Mouse (Mus musculus) cerebellum, adult 11-12 months (tissue): ENCODE data around the gene Per3.
"Not testable (repeated sequence)": the region's sequence is repeated elsewhere in the genome, so short reads cannot be mapped to it uniquely, and the experiment has no call there.

Experiments
- DNase-seq: peaks from one replicate; pipeline ENCODE4 v3.0.0; 2022

Gene Per3

DNA sequence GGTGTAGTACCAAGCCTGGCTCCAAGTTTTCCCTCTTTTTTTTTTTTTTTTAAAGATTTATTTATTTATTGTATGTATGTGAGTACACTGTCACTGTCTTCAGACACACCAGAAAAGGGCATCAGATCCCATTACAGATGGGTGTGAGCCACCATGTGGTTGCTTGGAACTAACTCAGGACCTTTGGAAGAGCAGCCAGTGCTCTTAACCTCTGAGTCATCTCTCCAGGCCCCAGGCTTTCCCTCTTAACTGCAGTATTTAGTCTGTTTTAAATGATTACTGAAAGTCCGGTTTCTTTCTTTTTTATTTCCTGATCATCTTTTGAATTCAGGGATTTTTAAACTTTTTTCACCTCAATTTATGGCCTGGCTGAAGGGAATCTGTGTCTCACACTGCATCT, 27.1 kb downstream of the Per3 start:
- not testable (repeated sequence) for DNase-seq

DNA sequence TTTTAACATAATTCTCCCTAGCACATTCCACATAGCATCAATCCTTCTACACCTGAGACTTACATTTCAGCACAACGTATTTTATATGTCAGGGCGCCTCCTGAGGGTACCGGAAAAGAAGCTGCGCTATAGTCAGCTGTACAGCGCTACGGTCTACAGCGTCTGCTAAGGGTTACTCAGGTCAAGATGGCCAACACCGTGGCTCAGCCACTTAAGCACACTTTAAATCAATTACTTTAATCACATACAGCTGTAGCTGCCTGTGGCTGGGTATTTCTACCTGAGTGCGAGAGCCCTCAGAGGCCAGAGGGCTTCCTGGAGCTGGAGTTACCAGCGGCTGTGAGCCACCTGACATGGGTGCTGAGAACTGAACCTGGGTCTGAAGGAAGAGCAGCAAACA, 28.5 kb downstream of the Per3 start:
- no peak for DNase-seq

DNA sequence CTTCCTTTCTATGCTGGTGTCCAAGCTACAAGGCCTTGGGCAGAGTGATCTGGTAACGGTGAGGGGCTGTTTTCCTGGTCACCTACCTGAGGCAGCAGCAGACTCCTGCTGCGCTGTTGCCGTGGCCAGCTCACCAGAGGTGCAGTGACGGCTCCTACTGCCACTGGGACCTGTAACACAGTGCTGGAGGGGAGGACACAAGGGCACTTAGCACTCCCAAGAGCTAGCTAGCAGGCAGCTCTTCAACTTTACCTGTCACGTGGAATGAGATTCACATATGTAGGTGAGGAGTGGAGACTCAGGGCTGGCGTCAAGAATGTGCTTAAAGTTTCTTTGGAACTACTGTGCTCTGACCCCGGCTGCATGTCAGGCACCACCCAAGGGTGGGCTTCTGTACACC, 34.1 kb downstream of the Per3 start:
- DNase-seq = no peak

DNA sequence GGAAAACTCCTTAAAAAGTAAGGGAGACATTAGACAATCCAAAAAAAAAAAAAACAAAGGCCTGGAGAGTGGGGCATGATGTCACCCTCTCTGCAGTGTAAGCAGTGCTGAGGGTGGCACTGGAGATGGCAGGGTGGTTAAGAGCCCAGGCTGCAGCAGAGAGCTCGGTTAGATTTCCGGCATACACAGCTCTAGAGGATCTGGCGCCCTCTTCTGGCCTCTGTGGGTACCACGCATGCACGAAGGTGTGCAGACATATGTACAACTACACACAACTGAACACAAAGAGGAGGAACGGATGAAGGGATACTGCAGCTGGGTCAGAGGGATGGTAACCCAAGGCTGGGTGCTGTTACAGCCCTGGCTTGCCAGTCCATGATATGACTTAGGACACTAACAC, 37.5 kb downstream of the Per3 start:
- no peak for DNase-seq

DNA sequence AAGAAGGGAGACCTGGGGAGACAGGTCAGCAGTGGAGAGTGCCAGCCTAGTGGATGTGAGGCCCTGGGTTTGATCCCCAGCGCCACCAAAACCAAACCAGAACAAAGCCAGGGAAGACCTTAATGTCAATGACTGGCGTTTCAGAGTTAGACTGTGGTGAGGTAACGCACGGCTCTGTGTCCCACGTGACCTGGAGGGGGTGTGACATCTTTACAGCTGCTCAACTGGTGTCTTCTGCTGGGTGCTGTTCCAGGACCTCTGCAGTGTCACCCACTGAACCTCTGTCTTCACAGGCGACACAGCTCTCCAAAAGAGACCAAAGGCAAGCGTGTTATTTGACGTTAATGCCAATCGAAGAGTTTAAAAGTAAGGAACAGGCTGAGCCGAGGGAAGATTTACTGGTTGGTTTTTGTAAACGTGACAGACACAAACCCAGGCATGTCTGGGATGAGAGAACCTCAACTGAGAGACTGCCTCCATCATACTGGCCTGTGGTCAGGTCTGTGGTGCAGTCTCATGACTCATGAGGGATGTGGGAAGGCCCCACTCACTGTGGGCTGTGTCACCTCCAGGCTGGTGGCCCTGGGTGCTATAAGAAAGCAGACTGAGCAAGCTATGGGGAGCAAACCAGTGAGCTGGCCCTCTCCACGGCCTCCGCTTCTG, 38.7 kb downstream of the Per3 start:
- DNase-seq = no peak

DNA sequence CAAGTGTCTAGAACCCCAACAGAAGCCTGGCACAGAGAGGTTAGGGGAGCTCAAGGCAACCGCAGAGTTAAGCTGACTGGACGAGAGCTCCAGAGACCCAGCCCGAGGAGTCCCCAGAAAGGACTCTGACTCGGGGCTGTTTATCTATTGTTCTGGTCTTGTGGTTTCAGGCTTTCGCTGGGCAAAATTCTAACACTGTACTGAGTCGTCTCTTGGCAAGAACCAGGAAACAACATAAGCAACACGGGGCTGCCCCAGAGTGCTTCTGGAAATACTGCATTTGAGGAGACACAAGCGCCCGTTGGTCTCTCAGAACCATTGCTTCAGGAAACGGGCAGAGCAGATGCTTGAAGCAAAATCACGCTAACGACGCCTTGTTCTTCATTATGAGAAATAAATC, 43.1 kb downstream of the Per3 start:
- DNase-seq = no peak

DNA sequence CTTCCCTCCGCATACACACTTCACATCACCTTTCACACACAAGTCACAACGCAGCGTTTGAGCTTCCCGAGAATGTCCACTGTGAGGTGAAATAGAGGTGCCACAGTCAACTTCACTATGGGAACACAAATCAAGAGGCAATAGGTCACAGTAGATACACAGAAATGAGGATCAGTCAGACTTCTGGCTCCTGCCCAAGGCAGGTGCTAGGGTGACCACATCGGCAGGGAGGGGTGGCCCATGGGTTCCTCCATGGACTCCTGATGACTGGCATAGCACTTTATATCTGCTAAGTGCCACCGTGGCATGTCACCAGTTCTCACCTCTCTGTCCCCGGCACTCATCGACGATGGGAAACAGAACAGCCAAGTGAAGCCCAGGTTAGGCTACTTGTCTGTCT, 45.8 kb downstream of the Per3 start:
- no peak for DNase-seq

DNA sequence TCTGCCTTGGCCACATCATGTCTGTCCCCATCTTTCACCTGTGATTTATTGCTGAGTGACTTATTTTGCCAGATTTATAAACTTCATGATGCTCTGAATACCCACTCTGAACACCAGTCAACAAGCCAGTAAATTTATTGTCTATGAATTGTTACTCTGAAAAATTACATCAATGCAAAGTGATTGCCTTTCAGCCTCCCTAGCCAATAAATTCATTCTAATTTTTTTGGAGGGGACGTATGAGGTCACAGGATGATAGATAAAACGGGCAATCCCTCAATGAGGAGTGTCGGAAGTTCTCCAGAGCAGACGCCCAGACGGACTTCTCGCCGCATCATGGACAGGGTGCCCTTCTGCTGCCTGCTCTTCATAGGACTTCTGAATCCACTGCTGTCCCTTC, 47.7 kb downstream of the Per3 start, which contains the start of gene Uts2:
TSS of gene Uts2 (plus strand) at position 301 of the 400 bp plus-strand sequence.
- DNase-seq = no peak

DNA sequence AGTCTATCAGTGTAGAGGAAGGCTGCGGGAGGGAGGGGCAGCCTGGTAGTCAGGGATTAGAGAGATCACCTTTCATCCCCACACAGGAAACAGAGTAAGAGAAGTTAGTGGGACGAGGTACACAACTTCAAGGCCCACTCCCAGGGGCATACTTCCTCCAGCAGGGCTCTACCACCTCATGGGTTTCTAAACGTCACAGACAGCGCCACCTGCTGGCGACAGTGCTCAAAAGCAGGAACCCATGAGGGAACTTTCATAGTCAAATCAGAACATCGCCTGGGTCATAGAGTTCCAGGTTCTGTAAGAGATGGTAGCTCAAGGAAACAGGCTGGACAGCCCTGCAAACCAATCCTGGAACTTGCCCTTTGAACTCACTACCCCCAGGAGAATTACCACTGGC, 54.3 kb downstream of the Per3 start:
- no peak for DNase-seq

DNA sequence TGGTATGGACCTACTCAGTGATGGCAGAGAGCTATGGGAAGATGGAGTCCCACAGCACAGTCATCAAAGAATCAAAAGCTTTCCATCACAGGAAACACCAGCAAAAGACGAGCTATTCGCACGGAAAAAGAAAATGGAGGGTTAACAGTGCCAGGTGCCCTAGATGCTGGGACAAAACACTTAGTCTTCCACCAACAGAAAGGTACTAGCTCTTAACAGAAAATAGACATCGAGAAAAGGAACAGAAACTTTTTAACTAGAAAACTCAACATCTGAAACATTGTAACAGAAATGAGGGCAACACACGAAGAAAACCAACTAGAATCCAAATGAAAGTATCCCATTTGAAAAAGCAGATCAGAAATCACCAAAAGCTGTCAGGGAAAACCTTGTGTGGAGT, 64.3 kb downstream of the Per3 start:
- DNase-seq = no peak

DNA sequence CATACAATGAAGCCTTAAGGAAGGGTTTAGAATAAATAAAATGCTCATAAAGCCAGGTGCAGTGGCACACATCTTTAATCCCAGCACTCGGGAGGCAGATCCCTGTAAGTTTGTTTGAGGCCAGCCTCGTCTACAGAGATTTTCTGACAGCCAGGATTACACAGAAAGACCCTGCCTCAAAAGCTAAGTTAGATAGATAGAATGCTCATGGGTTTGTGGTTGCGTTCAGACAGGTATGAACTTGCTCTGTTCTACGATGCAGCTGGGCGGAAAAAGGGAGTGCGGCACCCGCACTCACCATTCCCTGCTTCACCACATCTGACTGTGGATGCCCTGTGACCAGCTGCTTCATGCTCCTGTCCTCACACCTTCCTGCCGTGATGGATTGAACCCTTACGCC, 65.0 kb downstream of the Per3 start:
- no peak for DNase-seq

DNA sequence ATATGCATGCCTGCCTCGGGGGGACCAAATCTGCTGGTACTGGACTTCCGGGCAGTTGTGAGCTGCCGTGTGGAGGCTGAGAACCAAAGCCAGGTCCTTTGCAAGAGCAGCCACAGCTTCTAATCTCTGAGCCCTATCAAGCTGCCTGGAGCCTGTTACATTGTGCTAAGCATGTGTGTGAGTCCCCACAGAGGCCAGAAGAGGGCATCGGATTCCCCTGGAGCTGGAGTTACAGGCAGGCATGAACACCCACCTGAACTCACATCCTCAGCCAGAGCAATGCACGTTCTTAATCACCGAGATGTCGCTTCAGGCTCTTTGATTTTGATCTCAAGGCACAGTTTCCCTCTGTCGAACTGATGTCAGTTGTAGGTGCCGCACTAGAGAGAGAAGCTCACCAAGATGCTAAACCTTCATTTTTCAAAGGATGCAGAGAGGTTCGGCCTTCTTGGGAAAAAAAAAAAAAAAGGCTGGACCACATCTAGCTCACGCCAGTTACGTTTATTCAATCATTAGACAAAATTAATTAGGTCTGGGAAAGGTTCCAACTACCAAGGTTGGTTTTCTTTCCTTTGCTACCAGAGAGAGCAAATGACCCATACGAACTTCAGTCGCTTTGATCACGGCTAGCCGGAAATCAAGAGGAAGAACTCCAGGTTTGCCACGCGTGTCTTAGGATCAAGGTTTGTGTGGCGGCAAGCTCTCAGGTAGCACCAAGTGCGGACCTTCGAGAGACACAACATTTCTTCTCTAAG, 66.1 kb downstream of the Per3 start:
- no peak for DNase-seq

DNA sequence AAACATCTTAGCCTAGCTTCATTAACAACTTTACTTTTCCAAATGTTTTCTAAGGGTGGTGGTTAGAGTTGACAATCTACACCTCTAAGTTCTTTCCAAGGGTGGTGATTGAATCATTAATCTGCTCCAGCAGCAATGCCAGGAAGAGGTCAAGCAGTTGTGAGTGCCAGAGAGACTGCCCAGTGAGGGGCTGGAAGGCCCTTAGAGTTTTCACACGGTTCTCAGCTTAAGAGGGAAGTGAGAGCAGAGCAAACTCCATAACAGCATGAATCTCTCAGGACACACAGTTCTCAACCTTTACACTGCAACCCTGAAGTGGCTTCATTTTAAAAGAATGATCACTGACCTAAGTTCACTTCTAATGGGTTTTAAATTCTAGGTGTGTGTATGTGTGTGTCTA, 69.3 kb downstream of the Per3 start:
- DNase-seq = no peak

DNA sequence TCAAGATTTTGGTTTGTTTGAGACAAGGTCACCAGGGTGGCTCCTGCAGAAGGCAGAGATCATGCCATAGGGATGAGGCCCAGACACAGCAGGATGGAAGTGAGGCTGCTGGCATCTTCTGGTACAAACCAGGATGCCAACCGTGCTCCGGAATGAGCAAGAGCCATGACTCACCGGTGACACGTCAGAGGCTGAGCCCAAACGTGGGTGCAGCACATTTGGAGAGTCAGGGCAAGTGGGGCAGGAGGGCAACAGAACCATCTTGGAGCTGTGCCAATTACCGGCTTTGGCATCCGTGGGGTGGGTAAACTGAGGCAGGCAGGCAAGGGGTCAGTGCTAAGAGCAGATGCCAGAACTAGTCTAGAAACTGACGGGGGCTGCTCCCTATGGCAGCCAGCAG, 71.2 kb downstream of the Per3 start:
- DNase-seq = no peak

DNA sequence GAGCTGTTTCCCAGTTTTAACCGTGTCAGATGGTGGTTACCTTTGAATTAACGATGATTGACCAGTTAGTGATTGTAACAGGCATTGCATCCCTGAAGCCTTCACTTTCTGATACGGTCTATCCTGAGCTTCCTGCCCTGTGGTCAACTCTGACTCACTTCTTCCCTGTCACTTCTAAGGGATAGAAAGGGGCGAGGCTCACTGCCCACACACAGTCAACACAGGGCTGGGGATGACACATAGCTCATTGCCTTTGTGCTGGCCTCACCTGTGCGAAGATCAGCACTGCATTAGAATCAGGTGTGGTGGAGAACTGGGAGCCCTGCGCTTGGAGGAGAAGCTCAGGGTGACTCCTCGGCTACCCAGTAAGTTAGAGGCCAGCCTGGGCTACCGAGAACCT, 75.5 kb downstream of the Per3 start:
- DNase-seq = no peak

DNA sequence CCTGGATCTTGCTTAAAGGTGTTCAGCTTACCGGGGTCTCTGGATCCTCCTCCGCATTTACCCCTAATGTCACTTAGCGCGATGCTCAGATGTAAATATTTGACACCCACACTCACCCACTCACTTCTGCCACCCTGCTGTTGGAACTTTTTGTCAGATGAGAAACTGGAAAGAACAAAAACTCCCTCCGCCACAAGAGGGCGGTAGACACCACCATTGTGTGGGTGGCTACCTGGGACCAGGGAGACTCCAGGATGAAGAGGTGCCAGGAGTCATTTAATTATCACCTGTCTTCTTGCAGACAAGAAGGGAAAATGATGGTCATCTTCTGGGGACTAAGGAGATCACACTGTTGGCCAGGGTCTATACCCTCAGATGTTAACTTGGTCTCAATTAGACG, 77.9 kb downstream of the Per3 start:
- DNase-seq = peak; percentile 27

DNA sequence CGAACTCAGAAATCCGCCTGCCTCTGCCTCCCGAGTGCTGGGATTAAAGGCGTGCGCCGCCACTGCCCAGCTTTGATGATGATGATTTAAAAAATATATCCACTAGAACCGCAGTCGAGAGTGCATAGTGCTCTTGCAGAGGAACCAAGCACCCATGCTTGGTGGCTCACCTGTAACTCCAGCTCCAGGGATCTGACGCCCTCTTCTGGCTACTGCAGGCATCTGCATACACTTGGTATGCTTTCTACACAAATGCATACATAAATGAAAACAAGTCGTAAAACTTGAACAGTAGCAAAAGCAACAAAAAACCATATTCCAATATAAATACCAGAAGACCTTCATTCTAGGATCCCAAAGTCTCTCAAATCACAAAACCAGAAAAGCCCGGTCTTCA, 78.9 kb downstream of the Per3 start:
- DNase-seq = no peak

DNA sequence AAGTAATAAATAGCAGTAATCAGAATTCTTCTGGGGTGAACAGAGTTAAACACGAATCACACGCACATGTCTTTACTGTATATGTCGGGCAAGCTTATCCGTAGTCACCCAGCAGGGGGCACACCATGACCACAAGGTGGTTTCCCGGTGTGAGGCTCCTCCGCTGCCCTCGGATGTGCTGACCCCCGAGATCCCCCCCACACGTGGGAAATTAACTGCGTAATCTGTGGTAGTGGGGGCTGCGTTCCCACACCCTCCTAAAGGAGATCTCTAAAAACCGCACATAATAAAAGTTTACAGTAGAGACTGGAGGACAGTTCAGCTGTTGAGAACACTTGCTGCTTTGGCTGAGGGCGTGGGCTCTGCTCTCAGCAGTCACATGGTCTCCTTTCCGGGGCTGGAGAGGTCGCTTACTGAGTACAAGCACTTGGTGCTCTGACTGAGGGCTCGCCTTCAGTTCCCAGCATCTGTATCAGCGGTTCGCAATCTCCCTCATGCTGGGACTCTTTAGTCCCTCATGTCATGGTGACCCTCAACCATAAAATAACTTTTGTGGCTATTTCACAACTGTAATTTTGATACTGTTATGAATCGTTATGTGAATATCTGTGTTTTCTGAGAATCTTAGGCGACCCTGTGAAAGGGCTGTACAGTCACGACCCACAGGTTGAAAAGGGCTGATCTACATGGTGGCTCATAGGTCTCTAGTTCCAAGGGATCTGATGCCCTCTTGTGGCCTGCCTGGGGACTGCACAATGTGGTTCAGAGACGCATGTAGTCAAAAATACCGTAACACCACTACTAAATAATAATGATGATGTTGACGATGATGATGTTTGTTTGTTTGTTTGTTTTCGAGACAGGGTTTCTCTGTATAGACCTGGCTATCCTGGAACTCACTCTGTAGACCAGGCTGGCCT, 79.6 kb downstream of the Per3 start:
- DNase-seq = peak; percentile 50

DNA sequence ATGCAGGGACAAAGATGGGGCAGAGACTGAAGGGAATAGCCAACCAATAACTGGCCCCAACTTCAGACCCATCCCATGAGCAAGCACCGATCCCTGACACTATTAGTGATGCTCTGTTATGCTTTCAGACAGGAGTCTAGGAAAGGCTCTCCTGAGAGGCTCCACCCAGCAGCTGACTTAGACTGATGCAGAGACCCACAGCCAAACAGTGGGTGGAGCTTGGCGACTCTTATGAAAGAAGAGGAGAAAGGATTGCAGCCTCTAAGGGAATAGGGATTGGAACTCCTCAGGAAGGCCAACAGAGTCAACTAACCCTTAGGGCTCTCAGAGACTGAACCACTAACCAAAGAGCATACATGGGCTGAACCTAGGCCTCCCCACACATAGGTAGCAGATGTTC, 80.8 kb downstream of the Per3 start:
- DNase-seq = no peak

DNA sequence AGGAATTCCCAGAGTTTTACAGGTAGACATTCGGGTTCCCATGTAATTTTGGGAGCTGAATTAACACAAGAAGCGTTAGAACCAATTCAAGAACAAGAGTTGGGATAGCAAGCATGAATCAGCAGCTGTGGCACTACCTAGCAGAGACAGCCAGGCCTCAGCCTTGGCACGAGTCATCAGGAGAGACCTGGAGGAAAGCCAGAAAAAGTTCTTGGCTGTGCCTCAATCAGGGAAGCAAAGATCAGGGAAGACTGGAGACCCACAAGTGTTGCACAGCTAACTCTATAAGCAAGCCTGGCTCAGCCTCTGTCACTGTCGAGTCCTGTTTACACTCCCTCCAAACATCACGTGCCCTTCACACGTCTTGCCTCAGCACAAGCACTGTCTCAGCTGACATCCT, 82.2 kb downstream of the Per3 start:
- DNase-seq = no peak

DNA sequence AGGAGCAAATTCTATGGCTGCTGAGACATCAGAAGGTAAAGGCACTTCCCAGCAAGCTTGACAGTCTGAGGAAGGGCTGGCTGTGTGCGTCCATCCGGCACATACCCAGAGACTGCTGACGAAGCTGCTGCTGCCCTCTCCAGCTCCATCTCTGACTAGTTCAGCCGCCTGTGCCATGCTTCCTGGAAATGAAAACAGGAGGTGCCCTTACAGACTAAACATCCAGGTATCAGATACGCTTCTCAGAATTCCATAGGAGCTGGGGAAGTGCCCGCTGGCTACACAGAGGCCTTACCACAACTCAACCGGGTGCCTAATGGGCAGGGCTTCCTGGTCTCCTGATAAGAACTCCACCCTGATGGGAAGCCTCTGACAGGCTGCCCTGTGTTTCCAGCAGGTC, 85.9 kb downstream of the Per3 start:
- DNase-seq = no peak

DNA sequence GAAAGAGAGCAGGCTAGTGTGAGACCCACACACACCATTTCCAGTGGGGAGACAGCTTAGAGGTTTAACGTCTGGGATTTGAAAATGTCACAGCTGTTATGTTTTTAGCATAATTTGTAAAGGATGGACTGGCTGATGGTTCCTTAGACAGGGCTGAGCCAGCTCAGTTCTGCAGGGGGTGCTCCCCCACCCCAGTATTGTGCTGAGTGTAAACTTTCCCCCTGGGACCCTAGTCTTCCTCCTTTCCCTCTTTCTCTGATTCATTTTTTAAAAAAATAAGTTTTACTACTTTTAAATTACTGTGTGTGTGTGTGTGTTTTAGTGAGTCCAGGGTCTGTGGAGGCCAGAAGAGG, 87.4 kb downstream of the Per3 start:
- no peak for DNase-seq

DNA sequence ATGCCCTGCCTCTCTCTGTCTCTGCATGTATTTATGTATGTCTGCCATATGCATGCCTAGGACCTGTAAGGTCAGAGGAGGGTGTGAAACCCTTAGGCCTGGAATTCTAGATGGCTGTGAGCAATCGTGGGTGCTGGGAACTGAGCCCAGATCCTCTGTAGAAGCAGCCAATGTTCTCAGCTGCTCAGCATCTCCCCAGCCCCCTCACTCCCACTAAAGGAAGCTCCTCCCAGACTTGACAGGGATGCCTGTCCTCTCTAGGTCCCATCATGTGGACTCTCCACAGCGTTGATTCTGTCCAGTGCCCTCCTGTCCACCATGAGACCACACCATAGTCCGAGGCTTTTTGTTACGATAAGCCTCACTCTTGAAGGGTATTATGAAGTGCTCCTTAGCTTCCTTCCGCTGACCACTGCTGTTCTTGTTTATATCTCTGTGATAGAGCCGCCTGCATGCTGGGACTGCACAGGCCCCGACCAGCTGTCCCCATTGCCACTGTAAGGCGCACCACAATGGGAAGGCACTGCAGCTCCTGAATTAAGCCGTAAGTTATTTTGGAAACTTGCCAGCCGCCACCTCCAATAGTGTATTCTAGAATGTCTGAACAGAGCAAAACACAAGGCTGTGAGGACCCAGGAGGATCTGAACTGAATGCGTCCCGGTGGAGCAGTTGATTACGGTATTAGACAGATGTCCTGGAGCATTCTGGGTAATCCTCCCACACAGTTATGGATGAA, 87.9 kb downstream of the Per3 start:
- DNase-seq = no peak
